Mouse (Mus musculus) left cerebral cortex, adult 2 months (tissue): ENCODE results near the gene Cyp2d34. TPM values are rescaled to one million over a fixed set of nuclear protein-coding genes. Genes with fewer than 3 reads are reported as not detected.

ENCODE experiments used
- DNase-seq, 2 experiments: peaks; one replicate each; pipeline ENCODE4 v3.0.0; 2021 to 2022; ENCODE audit warnings: low spot score in 2 of 2, mixed read lengths in 1 of 2; ENCODE audit errors: extremely low spot score in 1 of 2
- H3K27ac ChIP-seq: fragments of 200-600 bp; 2 replicates; pipeline ENCODE4 v1.8.1; 2022
- H3K4me3 ChIP-seq: fragments of 200-600 bp; 2 replicates; pipeline ENCODE4 v1.8.1; 2022
- CTCF ChIP-seq: fragments of 200-600 bp; IDR thresholded peaks from 2 replicates; pipeline ENCODE4 v1.8.1; 2022; ENCODE audit warnings: antibody characterized with exemption, mild to moderate bottlenecking, moderate library complexity
- intact Hi-C: fragments of 180-260 bp; cut with DNase I; formaldehyde crosslinking; loops from one replicate; pipeline ENCODE4 v1.15.1; 2025
- microRNA-seq, 2 experiments: library from miRNA; unstranded; fragments of <30 nt; microRNA quantifications; one replicate each; pipeline ENCODE4 v1.2.0; 2021
- total RNA-seq, 2 experiments: library from RNA; stranded (reverse); gene quantifications; 2 replicates each; pipeline ENCODE4 v1.2.3; 2021

Cyp2d34 gene
- total RNA-seq, 2 experiments from 2014 or later = not detected

DNA sequence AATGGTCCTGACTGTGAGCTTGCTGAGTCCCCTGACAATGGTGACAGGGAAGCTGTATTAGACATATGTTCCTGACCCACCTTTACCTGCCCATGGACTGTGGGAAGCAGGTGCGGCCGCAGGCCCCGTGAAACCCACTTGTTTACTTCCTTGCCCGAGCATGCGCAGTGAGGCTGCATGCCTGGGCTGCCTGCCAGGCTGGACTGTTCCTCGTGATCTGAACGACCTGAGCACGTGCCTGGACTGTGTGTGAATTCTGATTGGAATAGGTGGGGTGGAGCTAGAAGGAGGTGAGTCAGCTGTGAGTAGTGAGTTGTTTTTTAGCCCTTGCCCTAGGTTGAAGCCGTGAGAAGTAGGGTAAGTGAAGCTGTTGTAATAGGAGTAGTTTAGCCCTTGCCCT lies 38.1 kb downstream of the Cyp2d34 start:
- intact Hi-C loops = no loop called here
- no peak for TF ChIP-seq CTCF
- DNase-seq = no peak
- Histone ChIP-seq H3K4me3 (no peak overlapping the region), H3K27ac (no peak overlapping the region)

DNA sequence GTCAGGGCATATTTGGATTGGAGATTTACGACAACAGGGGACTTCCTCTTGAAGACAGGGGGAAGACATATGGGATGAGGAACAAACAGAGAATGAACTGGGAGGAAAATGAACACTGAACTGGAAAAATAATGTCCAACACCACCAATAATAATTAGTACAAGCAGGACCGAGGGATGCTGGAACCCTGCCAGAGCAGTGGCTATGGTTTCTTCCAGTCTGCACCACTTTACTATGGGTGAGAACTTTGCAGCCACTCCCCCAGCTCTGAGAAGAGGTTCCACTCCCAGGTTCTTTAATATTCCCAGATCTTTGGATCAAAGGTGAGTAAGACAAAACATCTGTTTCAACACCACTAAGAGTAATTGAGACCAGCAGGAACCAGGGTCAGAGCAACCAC lies 41.7 kb downstream of the Cyp2d34 start:
- DNase-seq = no peak
- Histone ChIP-seq H3K4me3 (no peak overlapping the region), H3K27ac (no peak overlapping the region)
- intact Hi-C loops = no loop called here
- no peak for TF ChIP-seq CTCF

DNA sequence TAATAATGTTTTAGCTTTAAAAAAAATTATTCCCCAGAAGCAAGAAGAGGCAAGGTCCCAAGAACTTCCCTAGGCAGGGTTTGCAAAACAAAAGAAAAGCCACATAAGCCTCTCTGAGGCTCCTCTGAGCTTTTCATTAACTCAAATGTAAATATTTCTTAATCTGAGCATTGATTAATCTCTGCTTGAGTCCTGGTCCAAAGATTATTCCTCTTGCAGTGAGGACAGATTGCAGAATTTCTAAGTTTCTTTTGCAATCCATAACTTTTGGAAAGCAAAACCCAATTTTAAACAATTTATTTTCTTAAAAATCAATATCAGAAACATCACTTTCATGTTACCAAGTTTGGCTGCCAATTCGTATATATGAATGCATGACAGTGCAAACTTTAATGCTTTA lies 47.9 kb downstream of the Cyp2d34 start:
- TF ChIP-seq CTCF = no peak
- intact Hi-C loops = no loop called here
- H3K27ac ChIP-seq = no peak overlapping the region
- H3K4me3 ChIP-seq = no peak overlapping the region
- no peak for DNase-seq

Small RNA genes lying within 50 kb of the gene (microRNA-seq; reads per million reads assigned to microRNA genes)
- gene Gm27463 (0 reads per million in 2 experiments), gene Gm27742 (0 reads per million in 2 experiments)

Other genes starting within 250 kb of the Cyp2d34 start
- gene Cyp2d22, start 240.7 kb downstream of the Cyp2d34 start, total RNA-seq = 10 to 100 TPM; 30.6 to 37.2 TPM
- not detected for gene Cyp2d11, start 226.9 kb downstream of the Cyp2d34 start, total RNA-seq
- under 1 TPM in 1 of 2 experiments, not detected in 1; 0.52 TPM for gene Cyp2d10, start 213.8 kb downstream of the Cyp2d34 start, total RNA-seq
- not detected for gene Cyp2d9, start 187.5 kb downstream of the Cyp2d34 start, total RNA-seq
- not detected for gene Cyp2d12, start 65.9 kb downstream of the Cyp2d34 start, total RNA-seq
- not detected for gene Cyp2d40, start 143.2 kb upstream of the Cyp2d34 start, total RNA-seq
- not detected for gene Cyp2d26, start 173.3 kb upstream of the Cyp2d34 start, total RNA-seq